Mouse (Mus musculus) layer of hippocampus, postnatal 25 days (tissue): ENCODE results near the gene Gabrp. TPM values are rescaled to one million over a fixed set of nuclear protein-coding genes. Genes with fewer than 3 reads are reported as not detected.
A peak's percentile ranks its signal among the peaks of the same experiment; 100 is the strongest.

Source experiments
- DNase-seq, 2 experiments: peaks; one replicate each; pipeline ENCODE4 v3.0.0; 2022; ENCODE audit warnings: mixed read lengths in 2 of 2, low spot score in 1 of 2; ENCODE audit errors: extremely low spot score in 1 of 2
- total RNA-seq, 2 experiments: library from RNA; stranded (reverse); gene quantifications; 2 replicates each; pipeline ENCODE4 v1.2.3; 2021

The Gabrp gene
- total RNA-seq, 2 experiments from 2014 or later = not detected

DNA sequence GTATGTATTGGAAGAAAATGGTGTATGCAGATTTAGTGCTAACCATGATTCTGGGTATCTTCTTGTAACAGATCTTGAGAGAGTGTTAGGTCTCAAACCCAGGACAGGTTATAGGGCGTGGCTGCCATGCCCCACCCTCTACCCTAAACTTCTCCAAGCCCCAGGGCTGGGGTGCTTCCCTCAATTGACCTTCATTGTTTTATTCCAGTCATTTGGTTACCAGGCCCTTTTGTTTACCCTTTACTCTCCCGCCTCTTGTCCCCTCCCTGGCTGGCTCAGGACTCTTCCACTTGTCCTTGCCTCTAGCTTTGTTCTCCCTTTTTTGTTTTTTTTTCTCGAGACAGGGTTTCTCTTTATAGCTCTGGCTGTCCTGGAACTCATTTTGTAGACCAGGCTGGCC is 45.2 kb downstream of the Gabrp start:
- no peak for DNase-seq

DNA sequence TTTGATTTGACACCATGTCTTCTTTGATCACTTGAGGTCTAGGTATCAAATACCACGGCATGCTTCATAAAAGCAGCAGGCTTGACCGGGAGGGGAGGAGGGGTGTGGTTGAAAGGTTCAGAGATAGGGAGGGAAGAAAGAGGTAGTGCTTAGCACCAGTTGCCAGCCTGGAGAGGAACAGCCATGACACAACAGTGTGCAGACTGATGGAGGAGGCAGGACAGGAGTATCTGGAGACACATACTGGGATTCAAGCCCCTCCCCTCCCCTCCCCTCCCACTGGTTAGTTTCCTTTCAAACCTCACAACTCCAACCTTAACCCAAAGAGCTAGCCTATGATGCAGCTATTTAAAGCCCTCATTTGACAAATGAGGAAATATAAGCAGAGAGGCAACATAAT is 49.2 kb downstream of the Gabrp start:
- no peak for DNase-seq

- DNase-seq = peak; percentile 17 to 29
Measured at GRCm38 (mm10) chr11:33513376-33513991, 65.3 kb downstream of the Gabrp start, which contains the start of gene Ranbp17. TSS of gene Ranbp17 (minus strand) at chr11:33513746.

DNA sequence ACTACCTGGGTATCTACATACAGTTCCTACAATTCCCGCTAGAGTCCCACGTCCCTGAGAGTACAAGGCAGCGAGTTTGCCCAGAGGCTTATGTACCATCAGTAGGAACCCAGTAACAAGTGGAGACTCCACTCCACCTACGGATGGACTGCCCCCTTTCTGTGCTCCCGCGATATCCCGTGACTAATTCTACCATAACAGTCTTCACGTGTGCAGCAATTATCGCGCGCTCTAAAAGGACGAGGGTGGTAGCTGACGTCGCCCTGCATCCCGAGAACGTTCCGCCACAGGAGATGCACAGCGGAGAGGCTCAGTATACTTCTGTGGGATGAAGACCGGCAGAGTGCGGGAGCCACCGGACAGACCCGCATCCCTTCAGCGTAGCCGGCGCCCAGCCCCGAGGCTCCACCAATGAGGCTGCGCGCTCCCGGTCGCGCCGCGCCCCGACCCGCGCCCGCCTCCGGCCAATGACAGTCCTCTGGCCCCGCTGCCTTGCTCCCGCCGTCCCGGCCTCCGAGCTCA is 65.8 kb downstream of the Gabrp start:
- DNase-seq = peak; percentile 49 to 51

GRCm38 (mm10) chr11:33509401-33509800 is 69.4 kb downstream of the Gabrp start:
- DNase-seq = no peak

Other genes with a start within 250 kb of the Gabrp start
- 1 to 10 TPM; 8.1 to 9.8 TPM for gene Ranbp17, start 65.2 kb downstream of the Gabrp start, total RNA-seq
- not detected for gene D130052B06Rik, start 20.3 kb upstream of the Gabrp start, total RNA-seq